Mouse (Mus musculus) cerebellum, adult 8-10 months (tissue): Measurements from ENCODE around the gene Ccdc34.

Source experiments
- DNase-seq: peaks from one replicate; pipeline ENCODE4 v3.0.0; 2022

Ccdc34 gene

GRCm38 (mm10) chr2:110017616-110018505 lies at the start of gene Ccdc34:
Ccdc34 (plus strand) TSS chr2:110017817.
- DNase-seq: peak; percentile 86

- no peak for DNase-seq
Measured at GRCm38 (mm10) chr2:109969381-109969780, 48.2 kb upstream of the Ccdc34 start.

- no peak for DNase-seq
Measured at GRCm38 (mm10) chr2:109969926-109970532, 47.6 kb upstream of the Ccdc34 start.

- no peak for DNase-seq
Measured at GRCm38 (mm10) chr2:109970744-109971410, 46.7 kb upstream of the Ccdc34 start.

- DNase-seq: no peak
Measured at GRCm38 (mm10) chr2:109972310-109972709, 45.3 kb upstream of the Ccdc34 start.

GRCm38 (mm10) chr2:109972922-109973321 lies 44.7 kb upstream of the Ccdc34 start:
- DNase-seq: no peak

GRCm38 (mm10) chr2:109974807-109975206 lies 42.8 kb upstream of the Ccdc34 start:
- DNase-seq: no peak

GRCm38 (mm10) chr2:109976181-109976580 lies 41.4 kb upstream of the Ccdc34 start:
- no peak for DNase-seq

- no peak for DNase-seq
Measured at GRCm38 (mm10) chr2:109977322-109977721, 40.3 kb upstream of the Ccdc34 start.

- no peak for DNase-seq
Measured at GRCm38 (mm10) chr2:109979209-109979608, 38.4 kb upstream of the Ccdc34 start.

- DNase-seq: no peak
Measured at GRCm38 (mm10) chr2:109983435-109983834, 34.2 kb upstream of the Ccdc34 start.

GRCm38 (mm10) chr2:109984930-109985329 lies 32.7 kb upstream of the Ccdc34 start:
- DNase-seq: no peak

- DNase-seq: no peak
Measured at GRCm38 (mm10) chr2:109985560-109985959, 32.1 kb upstream of the Ccdc34 start.

- DNase-seq: no peak
Measured at GRCm38 (mm10) chr2:109986036-109986785, 31.4 kb upstream of the Ccdc34 start.

GRCm38 (mm10) chr2:109987946-109988345 lies 29.7 kb upstream of the Ccdc34 start:
- DNase-seq: no peak

- DNase-seq: no peak
Measured at GRCm38 (mm10) chr2:109989196-109989595, 28.4 kb upstream of the Ccdc34 start.

GRCm38 (mm10) chr2:109989679-109990473 lies 27.7 kb upstream of the Ccdc34 start:
- DNase-seq: no peak

- no peak for DNase-seq
Measured at GRCm38 (mm10) chr2:109991754-109992153, 25.9 kb upstream of the Ccdc34 start.

- no peak for DNase-seq
Measured at GRCm38 (mm10) chr2:109992448-109993073, 25.1 kb upstream of the Ccdc34 start.

- DNase-seq: no peak
Measured at GRCm38 (mm10) chr2:109993404-109993803, 24.2 kb upstream of the Ccdc34 start.

GRCm38 (mm10) chr2:109995061-109995460 lies 22.6 kb upstream of the Ccdc34 start:
- no peak for DNase-seq

- DNase-seq: no peak
Measured at GRCm38 (mm10) chr2:109996411-109996810, 21.2 kb upstream of the Ccdc34 start.
